Mouse (Mus musculus): ENCODE measurements at regions not wholly inside any gene's neighbourhood (a gene's known extent, or its start where the extent isn't known, plus 50 kb on each side); places are given as distances from the start of the nearest gene placed in this dataset.

DNA sequence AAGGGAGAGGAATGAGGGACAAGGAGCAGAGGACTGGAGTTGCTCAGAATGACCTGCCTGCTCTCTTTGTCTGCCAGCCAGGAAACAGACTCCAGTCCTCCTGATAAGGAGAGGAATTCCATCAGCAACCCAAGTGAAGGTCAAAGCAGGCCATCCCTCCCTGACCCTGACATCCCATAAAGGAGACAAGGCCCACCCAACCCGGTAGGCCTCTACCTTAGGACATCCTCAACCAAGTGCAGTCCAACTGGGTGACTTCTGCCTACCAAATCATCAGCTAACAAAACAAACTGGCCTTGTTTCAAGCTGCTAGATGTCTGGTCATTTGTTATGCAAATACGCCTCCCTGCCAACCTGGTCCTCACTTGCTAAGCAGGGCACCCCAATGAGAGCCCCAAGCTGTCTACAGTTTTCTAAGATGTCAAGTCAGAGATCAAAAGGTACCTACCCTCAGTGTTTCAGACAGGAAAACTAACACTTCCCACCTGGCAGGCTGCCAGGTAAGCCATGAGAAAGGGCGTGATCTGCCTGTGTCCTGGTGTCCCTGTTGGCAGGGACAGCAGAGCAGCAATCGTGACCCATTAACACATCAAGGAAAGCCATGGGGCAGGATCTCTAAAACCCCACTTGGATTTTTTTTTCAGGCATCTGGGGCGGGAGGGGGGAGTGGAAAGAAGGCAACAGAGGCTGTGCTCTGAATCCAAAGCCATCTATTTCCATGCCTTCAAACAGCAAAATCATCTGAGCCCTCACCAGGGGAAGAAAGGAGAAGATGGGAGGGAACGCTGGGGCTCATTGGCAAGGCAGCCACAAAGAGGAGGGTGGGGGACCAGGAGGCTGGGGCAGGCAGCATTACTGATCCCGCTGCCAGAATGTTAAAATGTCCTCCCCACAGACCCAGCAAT, 227.6 kb upstream of the Cdh5 start:
- TF ChIP-seq CTCF (IDR thresholded peaks at IDR 0.05; ENCODE audit: borderline replicate concordance, insufficient read depth, low read depth, low read length) (no peak), POLR2A (IDR thresholded peaks at IDR 0.05; ENCODE audit: borderline replicate concordance, insufficient read depth, low read length) (no peak)
